Mouse (Mus musculus) stomach, postnatal 0 days (tissue): ENCODE results near the gene Tspan18.

Experiments
- CTCF ChIP-seq: IDR thresholded peaks from 2 replicates; pipeline ENCODE4 v1.5.1; 2016; ENCODE audit warnings: antibody characterized with exemption, low read depth, mild to moderate bottlenecking, moderate library complexity
- EP300 ChIP-seq: optimal IDR thresholded peaks from 2 replicates; pipeline ENCODE3; 2016; ENCODE audit warnings: antibody characterized with exemption

- TF ChIP-seq CTCF (no peak), EP300 (no peak)
Measured at GRCm38 (mm10) chr2:93160467-93161035, 173.8 kb downstream of the Tspan18 start.
